Mouse (Mus musculus) embryonic facial prominence, embryonic 11.5 days (tissue): ENCODE measurements at regions not wholly inside any gene's neighbourhood (a gene's known extent, or its start where the extent isn't known, plus 50 kb on each side); places are given as distances from the start of the nearest gene placed in this dataset.

Experiments
- ATAC-seq: fragments of 200-750 bp; cut with Nextera tagmentation; replicated peaks from 2 replicates; pipeline ENCODE4 v1.8.0; 2017; ENCODE audit warnings: low read depth; ENCODE audit not compliant: insufficient number of reproducible peaks, low FRiP score, low TSS enrichment
- DNase-seq: peaks from one replicate; pipeline ENCODE4 v3.0.0-alpha.2; 2015; ENCODE audit warnings: low spot score
- H3K27ac ChIP-seq: fragments of 300-500 bp; sonication (generic); replicated peaks from 2 replicates; pipeline ENCODE4 v1.5.1; 2014; ENCODE audit warnings: mild to moderate bottlenecking, low read depth, low read length, control low read depth
- H3K27me3 ChIP-seq: fragments of 300-500 bp; sonication (generic); 2 replicates; pipeline ENCODE4 v1.6.1; 2014; ENCODE audit warnings: mild to moderate bottlenecking, low read length, moderate library complexity, mixed read lengths; ENCODE audit not compliant: control insufficient read depth, insufficient read depth
- H3K36me3 ChIP-seq: fragments of 300-500 bp; sonication (generic); replicated peaks from 2 replicates; pipeline ENCODE4 v1.6.1; 2014; ENCODE audit warnings: low read depth, mild to moderate bottlenecking, low read length, moderate library complexity, mixed read lengths; ENCODE audit not compliant: control insufficient read depth, insufficient read depth
- H3K4me1 ChIP-seq: fragments of 300-500 bp; sonication (generic); 2 replicates; pipeline ENCODE4 v1.6.1; 2014; ENCODE audit warnings: low read length, mixed read lengths; ENCODE audit not compliant: control insufficient read depth, insufficient read depth
- H3K4me2 ChIP-seq: fragments of 300-500 bp; sonication (generic); 2 replicates; pipeline ENCODE4 v1.6.1; 2014; ENCODE audit warnings: low read depth, mild to moderate bottlenecking, control low read depth, low read length, moderate library complexity
- H3K4me3 ChIP-seq: fragments of 300-500 bp; sonication (generic); 2 replicates; pipeline ENCODE4 v1.5.1; 2014; ENCODE audit warnings: low read depth, low read length, control low read depth
- H3K9ac ChIP-seq: fragments of 300-500 bp; sonication (generic); replicated peaks from 2 replicates; pipeline ENCODE4 v1.6.1; 2014; ENCODE audit warnings: mild to moderate bottlenecking, control low read depth, low read length
- H3K9me3 ChIP-seq: fragments of 300-500 bp; sonication (generic); replicated peaks from 2 replicates; pipeline ENCODE4 v1.6.1; 2016; ENCODE audit warnings: mild to moderate bottlenecking, low read length, inconsistent platforms, mixed read lengths; ENCODE audit not compliant: control insufficient read depth
- WGBS: fragments of 180-500 bp; shearing (Covaris S2); extraction: QIAGEN DNeasy Blood & Tissue Kit; methylation state at CpG from one replicate; pipeline ENCODE4 v1.1.7; 2014; 5-methylcytosine and 5-hydroxymethylcytosine counted together

DNA sequence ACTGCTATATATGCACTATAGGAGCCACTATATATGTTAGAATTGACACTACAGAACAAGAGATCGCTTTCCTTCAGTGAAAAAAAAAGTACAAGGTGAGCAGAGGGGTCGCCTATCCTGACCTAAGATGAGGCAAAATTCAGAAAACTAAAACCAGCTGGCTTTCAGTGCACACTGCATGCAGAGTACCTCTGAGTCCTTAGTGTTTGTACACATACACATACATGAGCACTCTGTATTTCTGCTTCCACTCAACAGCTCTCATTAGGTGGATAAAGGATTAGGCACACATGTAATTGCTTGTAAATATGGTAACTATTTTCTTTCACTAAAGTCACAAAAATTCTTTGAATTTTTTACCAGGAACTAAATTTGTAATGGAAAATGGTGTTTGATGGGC, 251.5 kb upstream of the 1700008P02Rik start:
- 40% methylated on average over 2 of the region's 2 CpGs for WGBS
- Histone ChIP-seq H3K27me3 (no peaks in the 10 kb centered on the region), H3K27ac (no peak overlapping the region), H3K4me3 (no peak overlapping the region), H3K36me3 (no peaks in the 10 kb centered on the region), H3K4me1 (no peaks in the 10 kb centered on the region), H3K4me2 (no peak overlapping the region), H3K9me3 (no peaks in the 10 kb centered on the region), H3K9ac (no peak overlapping the region)
- DNase-seq (peak; percentile 24), ATAC-seq (no peak)

DNA sequence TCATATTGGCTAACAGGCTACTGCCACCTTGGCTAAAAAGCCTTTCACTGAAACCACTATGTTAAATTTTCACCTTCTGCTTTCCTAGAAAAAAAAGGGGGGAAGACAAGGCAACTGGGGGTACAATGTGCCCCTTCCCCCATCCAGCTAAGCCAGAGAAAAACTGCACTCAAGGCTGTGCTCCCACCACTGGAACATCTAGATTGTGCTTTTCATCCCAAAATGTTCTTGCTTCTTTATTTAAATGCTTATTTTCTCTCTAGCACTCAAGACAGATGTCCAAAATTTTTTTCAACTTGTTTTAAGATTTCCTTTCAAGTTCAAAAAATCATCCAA, 245.9 kb upstream of the 1700008P02Rik start:
- no peak overlapping the region for H3K4me2 ChIP-seq
- no peak overlapping the region for H3K27ac ChIP-seq
- no peak overlapping the region for H3K4me3 ChIP-seq
- H3K9me3 ChIP-seq: no peaks in the 10 kb centered on the region
- no peaks in the 10 kb centered on the region for H3K36me3 ChIP-seq
- H3K9ac ChIP-seq: no peak overlapping the region
- H3K4me1 ChIP-seq: no peaks in the 10 kb centered on the region
- H3K27me3 ChIP-seq: no peaks in the 10 kb centered on the region
- no peak for ATAC-seq
- DNase-seq: no peak

DNA sequence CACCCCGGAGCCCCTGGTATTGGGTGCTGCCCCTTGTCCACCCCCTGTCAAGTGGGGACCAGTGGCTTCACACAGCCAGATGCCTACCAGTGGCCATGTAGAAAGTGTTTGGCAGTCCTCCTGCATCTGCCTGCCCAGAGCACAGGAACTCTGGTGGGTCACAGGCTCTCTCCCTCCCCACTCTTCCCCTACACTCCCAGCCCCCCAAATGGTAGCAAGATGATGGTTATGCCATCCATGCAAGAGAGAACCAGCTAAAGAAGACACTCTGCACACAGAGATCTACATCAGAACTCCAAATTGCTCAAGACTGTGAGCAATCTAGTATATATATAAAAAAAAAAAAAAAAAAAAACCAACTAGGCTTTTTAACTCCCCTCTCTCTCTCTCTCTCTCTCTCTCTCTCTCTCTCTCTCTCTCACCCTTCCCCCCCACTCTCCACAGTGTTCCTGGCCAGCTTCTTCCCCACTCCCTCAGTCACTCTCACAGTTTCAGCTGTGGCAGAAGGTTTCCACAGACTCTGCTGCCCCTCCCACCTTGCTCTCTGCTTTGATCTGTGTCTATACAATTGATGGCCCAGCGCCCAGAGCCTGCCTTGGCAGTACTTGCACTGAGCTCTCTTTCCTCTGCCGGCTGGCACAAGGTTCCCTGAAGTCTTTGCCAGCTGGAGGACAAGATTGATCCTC, 245.4 kb upstream of the 1700008P02Rik start:
- Histone ChIP-seq H3K36me3 (no peaks in the 10 kb centered on the region), H3K27me3 (no peaks in the 10 kb centered on the region), H3K4me1 (no peaks in the 10 kb centered on the region), H3K9ac (no peak overlapping the region), H3K4me3 (no peak overlapping the region), H3K27ac (no peak overlapping the region), H3K4me2 (no peak overlapping the region), H3K9me3 (no peaks in the 10 kb centered on the region)
- DNase-seq (no peak), ATAC-seq (no peak)
- WGBS: 76% methylated on average over 3 of the region's 3 CpGs

DNA sequence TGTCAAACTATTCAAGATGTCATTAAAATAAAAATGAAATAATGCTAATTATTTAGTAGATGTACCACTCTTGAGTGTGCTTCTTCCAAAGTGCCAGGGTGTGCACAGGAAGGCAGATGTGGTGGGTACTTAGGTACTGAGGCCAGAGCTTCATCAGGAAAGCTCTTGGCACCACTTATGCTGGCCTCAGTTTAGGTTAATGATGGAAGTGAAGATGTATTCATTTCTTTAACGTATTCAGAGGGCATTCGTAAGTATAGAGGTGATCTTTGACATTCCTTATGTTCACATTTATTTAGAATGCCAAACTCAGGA, 239.6 kb upstream of the 1700008P02Rik start:
- ATAC-seq: no peak
- Histone ChIP-seq H3K9me3 (no peaks in the 10 kb centered on the region), H3K36me3 (no peaks in the 10 kb centered on the region), H3K4me3 (no peak overlapping the region), H3K4me2 (no peak overlapping the region), H3K27ac (no peak overlapping the region), H3K4me1 (no peaks in the 10 kb centered on the region), H3K9ac (no peak overlapping the region), H3K27me3 (no peaks in the 10 kb centered on the region)
- DNase-seq: no peak
- WGBS: 84% methylated on average over 2 of the region's 2 CpGs

DNA sequence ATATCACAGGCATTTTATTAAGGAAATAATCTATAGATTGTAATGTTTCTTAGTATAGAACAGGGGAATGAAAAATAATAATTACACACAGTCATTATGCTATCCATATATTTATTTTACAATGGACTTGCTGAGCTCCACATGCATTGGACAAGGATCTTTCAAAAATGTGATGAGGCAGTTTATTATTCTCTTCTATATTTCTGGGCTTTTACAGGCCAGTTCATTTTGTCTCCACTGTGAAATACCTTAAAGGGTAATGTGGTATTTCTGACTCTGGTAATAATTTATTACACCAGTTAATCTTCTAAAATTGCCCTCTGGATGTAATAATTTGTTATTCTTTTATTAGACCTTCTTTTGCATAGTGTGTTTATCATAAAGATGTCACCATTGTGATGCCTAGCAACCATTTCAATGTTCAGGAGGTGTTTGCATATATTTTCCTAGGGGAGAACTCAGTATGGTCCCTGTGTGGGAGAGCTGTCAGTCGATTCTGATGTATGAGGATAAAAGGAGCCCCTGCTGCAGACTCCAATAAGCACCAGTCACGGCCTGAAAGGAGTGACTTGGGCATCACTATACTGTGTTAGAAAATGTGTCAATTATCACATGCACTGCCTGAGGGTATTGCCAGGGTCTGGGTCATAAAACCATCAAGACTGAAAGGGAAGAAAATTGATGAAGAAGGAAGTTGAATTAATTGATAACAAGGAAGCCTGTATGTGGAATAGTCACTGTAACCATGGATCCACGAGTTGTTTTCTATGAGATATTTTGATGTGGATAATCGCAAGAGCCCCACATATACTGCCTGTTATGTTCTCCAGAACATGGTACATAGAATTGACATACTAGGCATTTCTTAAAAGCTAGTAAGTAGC, 239.0 kb upstream of the 1700008P02Rik start:
- no peak; the same call in 1 of the 2 replicates for ATAC-seq

DNA sequence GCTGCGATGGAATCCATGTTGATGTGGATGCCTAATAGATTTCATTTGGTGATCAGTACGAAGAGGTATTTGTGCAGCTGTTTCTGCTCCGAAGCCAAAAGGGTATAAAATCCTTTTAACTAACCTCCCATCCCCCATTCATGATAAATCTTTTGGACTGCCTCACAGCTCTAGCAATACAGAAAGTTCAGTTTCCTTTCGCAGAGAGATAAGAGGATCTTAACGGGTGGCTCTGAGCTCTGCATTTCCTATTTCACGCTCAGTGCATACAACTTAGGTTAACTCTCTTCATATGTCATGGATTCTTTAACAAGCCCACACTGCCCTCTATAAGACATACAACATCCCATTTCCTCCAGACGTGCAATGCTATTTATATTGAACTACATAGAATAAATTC, 199.1 kb upstream of the 1700008P02Rik start:
- Histone ChIP-seq H3K27ac (no peak overlapping the region), H3K9me3 (no peaks in the 10 kb centered on the region), H3K4me2 (no peak overlapping the region), H3K36me3 (no peaks in the 10 kb centered on the region), H3K27me3 (no peaks in the 10 kb centered on the region), H3K4me3 (no peak overlapping the region), H3K4me1 (no peaks in the 10 kb centered on the region), H3K9ac (no peak overlapping the region)
- WGBS: 60% methylated on average over 7 of the region's 7 CpGs
- no peak for ATAC-seq
- DNase-seq: peak; percentile 45

More for the DNA sequence above, 239.0 kb upstream of the 1700008P02Rik start:
- no peak for DNase-seq
- Histone ChIP-seq H3K4me3 (no peak overlapping the region), H3K4me2 (no peak overlapping the region), H3K36me3 (no peaks in the 10 kb centered on the region), H3K27me3 (no peaks in the 10 kb centered on the region), H3K9ac (no peak overlapping the region), H3K4me1 (no peaks in the 10 kb centered on the region), H3K27ac (no peak overlapping the region), H3K9me3 (no peaks in the 10 kb centered on the region)
- 57% methylated on average over 4 of the region's 4 CpGs for WGBS

DNA sequence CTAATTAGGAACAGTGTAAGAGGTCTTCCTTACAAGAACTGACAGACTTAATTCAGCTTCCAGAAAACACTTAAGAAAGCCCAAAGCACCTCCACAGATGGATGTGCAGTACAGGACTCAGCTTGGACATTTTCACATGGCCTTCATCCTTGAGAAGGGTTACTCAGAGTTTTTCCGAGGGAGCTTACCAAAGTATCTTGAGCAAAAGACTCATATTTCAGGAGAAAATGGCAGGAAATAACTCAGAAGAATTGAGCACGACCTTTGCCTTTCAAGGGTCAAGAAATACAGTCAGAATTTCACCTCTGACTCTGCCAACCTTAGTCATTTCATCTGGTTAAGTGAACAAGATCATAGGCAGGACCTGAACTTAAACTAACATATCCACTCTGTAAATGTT, 192.1 kb upstream of the 1700008P02Rik start:
- Histone ChIP-seq H3K4me1 (no peaks in the 10 kb centered on the region), H3K27me3 (no peaks in the 10 kb centered on the region), H3K36me3 (no peaks in the 10 kb centered on the region), H3K27ac (no peak overlapping the region), H3K4me3 (no peak overlapping the region), H3K9ac (no peak overlapping the region), H3K4me2 (no peak overlapping the region), H3K9me3 (no peaks in the 10 kb centered on the region)
- WGBS: 21% methylated on average over 2 of the region's 2 CpGs
- ATAC-seq (0 out of 2 replicates have a peak, but pooled peaks have one; percentile 23), DNase-seq (peak; percentile 24)

DNA sequence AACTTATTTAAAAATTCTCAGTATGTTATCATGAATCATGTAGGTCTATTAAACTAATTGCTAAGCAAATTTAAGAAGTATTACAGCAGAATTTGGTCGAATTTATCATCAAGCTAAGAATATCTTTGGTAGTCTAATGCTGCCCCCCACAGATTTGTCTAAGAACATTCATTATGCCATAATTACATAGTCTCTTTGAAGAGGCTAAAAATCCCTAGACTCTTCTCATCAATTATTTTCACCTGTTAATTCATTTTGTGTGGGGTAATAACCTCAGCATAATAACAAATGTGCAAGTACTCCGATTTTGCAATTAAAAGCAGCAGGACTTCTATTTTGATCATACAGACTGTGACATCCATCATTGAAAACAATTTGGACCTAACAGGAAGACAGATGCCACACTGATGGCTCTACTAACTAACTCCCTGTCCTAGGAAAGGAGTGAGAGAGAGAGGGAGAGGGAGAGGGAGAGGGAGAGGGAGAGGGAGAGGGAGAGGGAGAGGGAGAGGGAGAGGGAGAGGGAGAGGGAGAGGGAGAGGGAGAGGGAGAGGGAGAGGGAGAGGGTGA, 189.2 kb upstream of the 1700008P02Rik start:
- DNase-seq: no peak
- no peak overlapping the region for H3K4me3 ChIP-seq
- no peaks in the 10 kb centered on the region for H3K27me3 ChIP-seq
- no peak overlapping the region for H3K4me2 ChIP-seq
- no peak overlapping the region for H3K27ac ChIP-seq
- H3K9me3 ChIP-seq: no peaks in the 10 kb centered on the region
- H3K9ac ChIP-seq: no peak overlapping the region
- H3K36me3 ChIP-seq: no peaks in the 10 kb centered on the region
- WGBS: 53% methylated on average over 2 of the region's 2 CpGs
- ATAC-seq: no peak
- no peaks in the 10 kb centered on the region for H3K4me1 ChIP-seq
